Mouse (Mus musculus) megakaryocyte, embryonic 14.5 days (primary cell): ENCODE data around the gene Sppl3.

Source experiments
- FLI1 ChIP-seq: IDR thresholded peaks from 2 replicates; pipeline ENCODE4 v1.6.1; 2012; ENCODE audit warnings: low read length, inconsistent platforms, mixed read lengths
- GATA1 ChIP-seq: IDR thresholded peaks from 3 replicates; pipeline ENCODE4 v1.6.1; 2012; ENCODE audit warnings: mixed read lengths, low read length, inconsistent platforms, borderline replicate concordance

- TF ChIP-seq GATA1 = no peak
- no peak for TF ChIP-seq FLI1
These were observed 15.2 kb downstream of the Sppl3 start for GRCm38 (mm10) chr5:115026170-115026569.
